Mouse (Mus musculus) spleen, postnatal 4 days (tissue): ENCODE measurements around the gene Ldlrad3.

Experiments used
- DNase-seq, 2 experiments: peaks; one replicate each; pipeline ENCODE4 v3.0.0; 2022; ENCODE audit warnings: low spot score in 2 of 2

The Ldlrad3 gene

DNA sequence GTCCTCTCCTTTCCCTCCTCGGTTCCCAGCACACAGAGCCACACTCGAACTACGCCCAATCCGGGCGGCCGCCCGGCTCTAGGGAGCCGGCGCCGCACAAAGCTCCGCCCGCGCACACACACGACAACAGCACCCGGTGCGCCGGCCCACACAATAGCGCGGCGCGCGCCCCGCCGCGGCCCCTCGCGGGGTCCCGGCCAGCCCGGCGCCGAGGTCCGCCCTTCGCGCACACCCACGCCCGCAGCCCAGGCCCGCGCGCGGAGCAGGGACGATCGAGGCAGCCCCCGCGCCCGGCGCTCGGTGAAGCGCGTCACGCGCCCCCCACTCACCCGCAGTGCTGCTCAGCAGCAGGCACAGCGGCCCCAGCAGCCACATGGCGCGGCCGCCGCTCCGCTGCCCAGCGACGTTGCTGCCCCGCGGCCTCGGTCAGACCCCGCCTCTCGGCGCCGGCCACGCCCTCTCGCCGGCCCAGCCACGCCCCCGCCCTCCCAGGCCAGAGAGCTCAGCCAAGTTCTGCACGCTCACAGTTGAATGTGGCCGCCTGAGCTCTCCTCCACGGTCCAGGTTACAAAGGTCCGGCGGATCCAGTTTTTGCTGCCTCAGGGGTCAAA, at the start of gene Ldlrad3:
Gene Ldlrad3 (minus strand): TSS at position 435 of the 611 bp plus-strand sequence.
- DNase-seq, result peak; percentile 85 to 93

GRCm38 (mm10) chr2:102231470-102231869, 45.3 kb upstream of the Ldlrad3 start:
- no peak for DNase-seq

- DNase-seq, result no peak
These were observed 42.9 kb upstream of the Ldlrad3 start for GRCm38 (mm10) chr2:102229126-102229525.

DNA sequence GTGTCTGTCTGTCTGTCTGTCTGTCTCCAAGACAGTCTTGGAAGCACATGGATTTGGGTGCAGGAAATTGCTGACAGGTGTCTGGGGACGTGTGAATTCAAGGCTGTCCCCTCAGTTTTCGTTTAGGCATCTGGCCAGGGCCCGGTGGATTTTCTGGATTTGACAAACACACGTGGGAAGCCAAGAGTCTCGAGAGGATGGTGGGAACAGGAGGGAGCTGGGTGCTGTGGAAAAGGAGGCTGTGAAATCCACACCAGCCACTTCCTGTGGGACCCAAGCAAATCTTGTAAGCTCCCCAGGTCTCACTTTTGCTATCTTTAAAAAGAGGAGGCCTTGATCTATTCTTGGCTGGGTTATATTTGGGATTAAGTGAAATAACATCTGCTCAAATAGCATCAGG, 42.1 kb upstream of the Ldlrad3 start:
- DNase-seq, result no peak

GRCm38 (mm10) chr2:102227839-102228238, 41.7 kb upstream of the Ldlrad3 start:
- DNase-seq, result no peak

- no peak for DNase-seq
These were observed 40.1 kb upstream of the Ldlrad3 start for GRCm38 (mm10) chr2:102226274-102226673.

DNA sequence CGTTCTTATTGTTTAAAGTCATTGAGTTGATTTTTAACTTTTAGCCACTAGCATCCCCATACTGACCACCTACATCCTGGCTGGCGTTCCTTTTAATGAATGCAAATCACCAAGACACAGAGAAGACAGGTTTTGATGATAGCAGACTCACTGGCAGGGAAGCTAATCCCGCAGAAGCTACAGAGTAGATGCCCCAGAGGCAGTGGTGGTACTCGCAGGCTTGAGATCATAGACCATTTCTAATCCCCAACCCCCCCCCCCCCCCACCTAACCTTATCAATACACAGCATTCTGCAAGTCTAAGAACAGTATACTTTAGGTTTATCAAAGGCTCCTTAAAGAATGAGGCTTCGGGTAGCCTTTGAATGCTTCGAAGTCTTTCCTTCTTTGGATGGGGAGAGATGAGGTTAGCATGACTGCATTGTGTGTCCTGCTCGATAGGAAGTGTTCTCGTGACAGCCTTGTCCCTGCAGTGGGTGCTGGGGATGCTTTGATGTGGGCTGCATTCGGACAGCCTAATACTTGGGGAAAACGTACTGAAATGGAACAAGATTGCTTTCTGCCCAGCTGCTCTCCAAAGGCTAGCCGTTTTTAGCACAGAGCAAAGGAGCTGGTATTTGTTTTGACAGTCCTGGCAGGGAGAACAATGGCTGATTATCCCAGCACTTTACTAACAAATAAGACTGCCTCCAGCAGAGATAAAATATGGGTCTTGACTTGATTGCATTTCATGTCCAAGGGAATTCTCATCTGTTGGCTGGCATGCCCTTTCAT, 37.4 kb upstream of the Ldlrad3 start:
- no peak for DNase-seq

DNA sequence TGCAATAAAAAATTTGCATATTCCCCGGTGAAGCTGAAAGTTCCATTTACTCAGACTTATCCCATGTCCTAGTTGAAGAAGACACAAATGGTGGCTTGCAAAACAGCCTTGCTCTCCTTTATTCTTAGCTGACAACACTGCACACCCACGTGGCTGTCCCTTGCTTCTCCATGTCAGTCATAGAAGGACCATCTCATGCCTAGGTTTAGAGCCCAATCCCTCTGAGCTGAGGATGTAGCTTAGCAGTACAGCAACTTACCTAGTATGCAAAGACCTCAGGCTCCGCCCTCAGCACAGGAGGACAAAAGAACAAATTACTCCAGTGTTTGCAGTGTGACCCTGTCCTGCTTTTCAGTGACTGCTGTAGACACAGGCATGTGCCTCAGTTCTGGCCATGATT, 36.6 kb upstream of the Ldlrad3 start:
- DNase-seq, result no peak

GRCm38 (mm10) chr2:102216817-102217216, 30.6 kb upstream of the Ldlrad3 start:
- no peak for DNase-seq

- DNase-seq, result no peak
These were observed 25.9 kb upstream of the Ldlrad3 start for GRCm38 (mm10) chr2:102212096-102212495.

- no peak for DNase-seq
These were observed 19.7 kb upstream of the Ldlrad3 start for GRCm38 (mm10) chr2:102205672-102206399.

DNA sequence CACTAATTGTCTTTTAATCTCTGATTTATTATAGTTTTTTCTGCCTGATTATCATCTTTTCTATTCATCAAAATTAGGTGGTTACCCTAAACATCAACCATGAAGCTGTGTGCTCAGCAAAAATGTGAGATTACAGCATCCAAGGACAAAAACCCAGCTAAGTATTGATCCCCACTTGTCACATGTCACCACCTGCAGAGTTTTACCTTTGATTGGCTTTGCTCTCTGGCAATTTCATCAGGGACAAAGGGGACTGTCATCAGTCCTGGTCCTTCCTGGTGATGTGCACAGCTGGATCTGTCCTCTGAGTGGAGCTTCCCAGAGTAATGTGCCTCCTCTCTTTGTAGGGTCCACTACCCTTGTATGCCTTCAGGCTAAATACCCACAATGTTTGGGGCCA, 17.3 kb upstream of the Ldlrad3 start:
- DNase-seq, result no peak

- no peak for DNase-seq
These were observed 16.1 kb upstream of the Ldlrad3 start for GRCm38 (mm10) chr2:102202211-102202770.

DNA sequence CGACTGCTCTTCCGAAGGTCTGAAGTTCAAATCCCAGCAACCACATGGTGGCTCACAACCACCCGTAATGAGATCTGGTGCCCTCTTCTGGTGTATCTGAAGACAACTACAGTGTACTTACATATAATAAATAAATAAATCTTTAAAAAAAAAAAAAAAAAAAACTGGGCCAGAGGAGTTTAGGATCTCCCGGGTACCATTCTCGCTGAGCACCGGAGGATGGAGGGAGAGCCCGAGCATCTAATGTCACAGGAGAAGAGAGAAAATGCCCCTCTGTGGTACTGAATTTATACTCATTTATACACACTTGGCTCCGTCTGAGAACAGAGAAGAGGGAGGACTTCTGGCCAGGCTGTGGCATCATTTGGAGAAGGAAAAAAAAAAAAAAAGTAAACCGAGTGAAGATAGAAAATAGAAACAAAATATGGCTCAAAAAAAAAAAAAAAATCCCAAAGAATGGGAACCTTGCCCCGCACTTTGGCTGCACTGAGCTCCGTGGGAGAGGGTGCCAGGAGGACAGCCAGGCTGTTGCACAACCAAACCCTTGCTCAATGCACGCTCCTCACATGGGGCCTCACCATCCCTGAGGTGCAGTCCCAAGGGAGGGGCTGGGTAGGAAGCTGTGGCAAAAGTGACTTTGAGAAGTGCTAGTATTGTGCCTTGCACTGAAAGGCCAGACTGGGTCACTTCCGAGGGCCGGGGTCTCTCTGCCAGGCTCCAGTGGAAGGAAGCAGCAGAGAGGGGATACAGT, 15.2 kb upstream of the Ldlrad3 start:
- DNase-seq, result peak in 1 of 2 experiments; percentile 17

- no peak for DNase-seq
These were observed 11.1 kb upstream of the Ldlrad3 start for GRCm38 (mm10) chr2:102197332-102197731.

DNA sequence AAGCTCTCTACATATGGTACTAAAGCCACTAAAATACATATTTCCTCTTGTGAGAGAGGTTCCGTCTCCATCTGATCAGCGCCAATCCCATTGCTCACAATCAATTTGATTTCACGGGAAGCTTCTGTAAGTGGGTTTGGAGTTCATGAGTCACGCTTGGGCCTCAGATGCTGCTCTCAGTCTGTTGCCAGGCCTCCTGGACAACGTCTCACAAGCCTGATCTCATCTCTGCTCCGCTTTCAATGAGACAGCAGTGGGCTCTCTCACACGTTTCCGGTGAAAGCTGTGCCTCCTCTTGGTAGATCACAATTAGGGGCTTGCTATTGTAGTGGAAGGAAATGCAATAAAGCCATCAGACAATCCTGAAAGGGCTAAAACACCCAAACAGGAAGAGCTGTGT, 10.5 kb upstream of the Ldlrad3 start:
- no peak for DNase-seq

- no peak for DNase-seq
These were observed 9.3 kb upstream of the Ldlrad3 start for GRCm38 (mm10) chr2:102195494-102195893.

DNA sequence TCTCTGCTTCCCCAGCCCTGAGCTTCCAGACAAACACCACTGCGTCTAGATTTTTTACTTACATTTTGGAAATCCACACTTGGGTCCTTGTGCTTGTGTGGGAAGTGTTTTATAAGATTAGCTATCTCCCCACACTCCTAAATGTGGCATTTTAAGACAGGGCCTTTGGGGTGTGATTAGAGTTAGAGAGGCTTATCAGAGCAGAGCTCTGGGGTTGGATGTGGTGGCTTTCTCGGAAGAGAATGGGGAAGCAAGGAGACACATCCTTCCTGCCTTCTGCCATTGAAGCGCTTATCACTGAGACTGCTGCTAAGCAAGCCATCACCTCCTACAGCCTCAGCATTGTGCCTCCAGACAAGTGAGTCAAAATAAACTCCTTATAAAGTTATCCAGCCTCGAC, 8.1 kb upstream of the Ldlrad3 start:
- DNase-seq, result no peak

- DNase-seq, result no peak
These were observed 7.0 kb upstream of the Ldlrad3 start for GRCm38 (mm10) chr2:102192943-102193820.

GRCm38 (mm10) chr2:102191736-102192135, 5.6 kb upstream of the Ldlrad3 start:
- DNase-seq, result no peak

DNA sequence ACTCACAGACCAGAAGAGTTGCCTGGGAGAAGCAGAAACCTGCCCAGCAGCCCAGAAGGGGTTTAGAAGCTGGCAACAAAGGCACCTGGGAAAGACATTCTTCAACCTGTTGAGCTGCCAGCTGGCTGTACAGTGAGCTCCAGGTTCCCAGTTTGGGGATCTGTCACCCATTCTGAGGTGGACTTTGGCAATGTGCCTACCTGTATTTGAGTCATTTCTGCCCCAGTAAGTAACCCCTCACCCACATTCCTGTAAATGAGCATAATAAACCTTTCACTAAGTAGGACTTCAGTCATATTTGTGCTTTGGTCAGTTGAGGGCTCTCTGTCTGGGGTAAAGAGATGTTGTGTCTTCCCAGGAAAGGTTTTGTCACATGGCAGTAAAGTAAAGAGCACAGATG, 4.8 kb upstream of the Ldlrad3 start:
- no peak for DNase-seq
